Mouse (Mus musculus): ENCODE measurements around the gene Shd. TPM values are rescaled to one million over a fixed set of nuclear protein-coding genes. Genes with fewer than 3 reads are reported as not detected.

The Shd gene
- total RNA-seq, 2 experiments from 2014 or later, result 0.49 to 0.92 TPM

DNA sequence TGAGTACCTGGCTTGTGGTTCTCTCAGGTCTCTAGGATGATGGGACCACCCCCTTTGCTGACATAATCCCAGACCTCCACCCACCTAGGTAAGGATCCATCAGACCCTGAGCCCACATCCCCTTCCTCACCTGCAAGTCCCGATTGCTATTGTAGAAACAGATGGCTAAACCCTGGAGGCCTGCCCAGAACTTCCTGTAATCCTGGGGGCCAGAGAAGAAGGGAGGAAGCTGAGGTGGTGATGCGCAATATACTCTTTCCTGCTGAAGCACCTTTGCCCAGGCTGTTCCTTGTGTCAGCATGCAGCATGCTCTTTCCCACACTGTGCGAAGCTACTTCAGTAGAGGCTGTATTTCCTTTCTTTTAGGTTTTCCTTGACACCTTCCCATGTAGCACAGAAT is 32.7 kb downstream of the Shd start:
- intact Hi-C loops (cut with DNase I), result no loop called here
- DNase-seq (ENCODE audit: low spot score), result no peak

DNA sequence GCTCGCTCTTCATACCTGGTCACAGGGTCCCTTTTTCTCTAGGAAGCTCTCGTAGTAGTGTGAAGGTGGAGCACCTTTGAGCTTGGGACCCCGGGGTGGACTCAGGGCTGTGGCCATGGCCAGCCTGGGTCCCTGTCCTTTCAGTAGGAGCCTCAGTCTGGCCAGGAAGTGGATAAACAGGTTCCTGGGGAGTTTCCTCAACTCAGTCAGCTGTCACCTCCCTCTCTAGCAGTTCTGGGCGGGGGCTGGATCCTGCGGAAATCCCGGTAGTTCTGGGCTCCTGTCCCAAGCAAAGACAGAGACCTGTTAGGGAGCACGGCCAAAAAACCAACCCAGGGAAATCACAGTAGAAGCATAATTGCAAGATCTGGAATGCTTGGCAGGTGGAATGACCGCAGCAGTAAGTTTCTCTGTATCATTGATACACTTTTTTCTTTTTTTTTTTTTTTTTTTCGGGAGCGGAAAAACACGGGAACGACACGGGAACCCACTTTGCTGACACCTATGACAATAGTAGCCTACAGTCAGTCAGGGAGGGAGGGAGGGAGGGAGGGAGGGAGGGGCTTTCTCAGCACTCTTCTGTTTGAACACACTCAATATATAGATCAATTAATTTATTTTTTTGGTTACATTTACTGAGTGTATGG is 35.3 kb downstream of the Shd start, which contains the start of the genes Stap2 and Mpnd:
Stap2 (minus strand) TSS at position 170 of the 647 bp plus-strand sequence.
Mpnd (plus strand) TSS at position 297 of the 647 bp plus-strand sequence.
- intact Hi-C loops (cut with DNase I), result no loop called here
- peak; percentile 67 for DNase-seq (ENCODE audit: low spot score)

DNA sequence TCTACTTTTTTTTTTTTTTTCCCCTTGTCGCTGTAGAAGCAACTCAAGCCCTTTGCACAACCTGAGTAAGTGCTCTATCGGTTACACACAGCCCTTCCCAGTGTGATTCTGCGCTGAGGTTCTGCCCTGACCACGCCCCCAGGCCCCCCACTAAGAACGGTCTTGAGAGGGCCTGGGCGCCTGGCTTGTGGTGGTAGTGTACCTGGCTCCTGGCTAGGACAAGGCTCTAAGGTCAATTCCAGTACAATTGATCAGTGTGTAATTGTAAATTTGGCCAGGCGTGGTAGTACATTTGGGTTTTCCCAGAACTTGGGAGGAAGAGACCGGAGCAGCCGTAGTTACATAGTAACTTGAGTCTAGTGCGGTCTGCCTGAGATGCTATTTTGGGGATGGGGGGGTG is 36.7 kb downstream of the Shd start:
- DNase-seq (ENCODE audit: low spot score), result no peak
- intact Hi-C loops (cut with DNase I), result no loop called here

DNA sequence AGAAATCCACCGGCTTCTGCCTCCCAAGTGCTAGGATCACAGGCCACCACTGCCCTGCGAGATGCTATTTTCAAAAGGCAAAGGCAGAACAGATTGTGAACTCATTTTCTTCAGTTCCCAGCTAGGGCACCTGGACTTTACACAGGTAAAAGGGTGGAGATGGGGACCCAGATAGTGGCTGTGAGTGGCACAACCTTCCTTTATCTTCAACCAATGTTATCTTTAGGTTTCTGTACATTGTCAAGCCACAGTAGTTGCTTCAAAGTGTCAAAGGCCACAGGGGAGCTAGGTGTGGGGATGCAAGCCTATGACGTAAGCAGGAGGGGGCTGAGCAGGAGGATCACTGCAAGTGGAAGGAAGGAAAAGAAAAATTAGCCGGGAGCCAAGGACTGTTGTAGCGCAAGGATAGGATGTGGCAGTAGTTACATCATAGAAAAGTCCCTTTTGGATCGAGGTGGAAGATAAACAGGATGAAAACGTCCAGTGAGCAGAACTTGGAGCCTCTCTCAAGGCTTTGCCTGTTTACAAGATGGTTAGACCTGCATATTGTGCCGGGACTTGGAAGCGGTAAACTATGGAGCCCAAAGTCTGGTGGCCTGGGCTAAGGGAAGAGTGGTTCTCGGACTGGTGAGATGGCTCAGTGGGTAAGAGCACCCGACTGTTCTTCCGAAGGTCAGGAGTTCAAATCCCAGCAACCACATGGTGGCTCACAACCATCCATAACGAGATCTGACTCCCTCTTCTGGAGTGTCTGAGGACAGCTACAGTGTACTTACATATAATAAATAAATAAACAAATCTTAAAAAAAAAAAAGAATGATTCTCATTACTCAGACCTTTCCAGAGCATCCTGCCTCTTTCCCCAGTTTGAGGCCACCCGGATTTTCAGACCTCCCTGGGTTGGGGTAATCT is 37.4 kb downstream of the Shd start:
- DNase-seq (ENCODE audit: low spot score), result no peak
- intact Hi-C loops (cut with DNase I), result no loop called here

DNA sequence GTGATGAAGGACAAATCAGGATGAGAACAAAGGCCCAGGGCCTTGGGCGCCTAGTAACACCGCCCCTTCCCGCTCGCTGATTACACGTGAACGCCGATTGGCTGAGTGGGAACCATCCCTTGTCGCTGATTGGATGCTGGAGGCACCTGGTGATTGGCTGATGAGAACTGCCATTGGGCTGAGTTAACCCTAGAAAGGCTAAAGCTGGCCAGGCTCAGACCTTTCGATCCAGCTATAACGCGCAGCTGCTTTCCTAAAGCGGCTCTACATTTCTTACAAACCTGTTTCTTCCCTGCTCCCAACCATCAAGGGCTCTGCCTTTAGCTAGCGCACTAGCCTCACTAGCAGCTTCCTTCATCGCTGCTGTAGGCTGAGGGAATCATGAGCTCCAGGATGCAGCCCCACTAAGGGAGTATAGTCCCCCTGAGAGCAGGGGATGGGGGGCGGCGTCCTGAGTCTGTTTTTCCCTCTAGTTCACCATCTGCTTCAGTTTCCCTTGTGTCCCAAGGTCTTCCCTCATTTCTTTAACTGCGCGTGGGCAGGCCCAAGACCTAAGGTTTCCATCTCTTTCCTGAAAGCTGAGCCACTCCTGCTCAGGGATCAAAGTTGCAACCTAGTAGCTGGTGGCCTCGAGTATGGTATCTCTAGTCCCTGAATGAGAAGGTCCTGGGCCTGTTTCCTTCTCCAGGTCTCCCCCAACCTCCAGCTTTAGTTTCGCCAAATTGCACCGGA is 38.3 kb downstream of the Shd start:
- intact Hi-C loops (cut with DNase I), result no loop called here
- DNase-seq (ENCODE audit: low spot score), result peak; percentile 91

DNA sequence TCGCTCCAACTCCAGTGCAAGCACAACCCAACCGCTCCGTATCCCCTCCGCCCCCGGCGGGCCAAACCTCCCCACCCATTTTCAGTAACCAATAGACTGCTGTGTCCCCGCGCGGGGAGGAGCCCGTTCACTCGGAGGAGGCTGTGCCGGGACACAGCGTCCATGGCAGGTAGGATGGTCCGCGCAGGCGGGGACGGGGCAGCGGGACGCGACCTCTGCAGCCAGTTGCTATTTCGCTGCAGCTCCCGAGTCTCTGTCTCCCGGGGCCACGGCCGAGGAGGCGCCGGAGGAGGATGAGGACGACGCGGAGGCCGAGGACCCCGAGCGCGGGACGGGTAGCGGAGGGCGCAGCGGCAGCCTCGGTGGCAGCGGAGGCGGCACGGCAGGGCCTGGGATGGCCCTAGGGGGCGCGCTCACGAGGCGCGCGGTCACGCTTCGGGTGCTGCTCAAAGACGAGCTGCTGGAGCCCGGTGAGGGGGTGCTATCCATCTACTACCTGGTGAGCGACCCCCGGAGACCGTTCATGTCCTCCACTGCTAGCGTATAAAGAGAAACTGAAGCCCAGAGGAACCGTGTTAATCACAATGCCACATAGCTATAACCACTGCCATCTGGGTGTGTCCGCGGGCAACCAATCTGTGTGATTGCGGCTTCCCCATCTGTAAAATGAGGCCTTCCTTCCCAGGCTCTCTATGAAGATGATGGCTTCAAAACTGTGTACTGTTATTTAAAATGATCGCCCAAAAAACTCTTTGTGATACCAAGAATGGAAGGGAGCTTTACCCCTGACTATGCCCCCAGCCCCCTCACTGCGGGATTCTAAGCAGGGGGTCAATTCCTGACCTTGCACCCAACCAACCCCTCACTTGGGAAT is 39.1 kb downstream of the Shd start:
- intact Hi-C loops (cut with DNase I), result no loop called here
- DNase-seq (ENCODE audit: low spot score), result peak; percentile 88

DNA sequence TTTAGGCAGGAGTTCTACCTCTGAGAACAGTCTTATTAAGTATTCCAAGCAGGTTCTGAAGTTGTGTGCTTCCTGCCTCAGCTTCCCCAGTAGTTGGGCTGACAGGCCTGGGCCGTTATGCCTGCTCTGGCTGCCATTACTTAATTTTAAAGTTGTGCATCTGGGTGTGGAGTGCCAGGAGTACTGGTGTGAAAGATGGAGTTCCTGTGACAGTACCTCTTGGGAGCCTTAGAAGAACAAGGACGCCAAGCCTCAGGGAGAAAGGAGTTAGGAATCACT is 39.6 kb downstream of the Shd start:
- DNase-seq (ENCODE audit: low spot score), result no peak
- intact Hi-C loops (cut with DNase I), result loop anchor here (1.0 to 2.0 kb wide), 2 partner anchors 33 to 52 kb away; no protein-coding TSS in a partner anchor

DNA sequence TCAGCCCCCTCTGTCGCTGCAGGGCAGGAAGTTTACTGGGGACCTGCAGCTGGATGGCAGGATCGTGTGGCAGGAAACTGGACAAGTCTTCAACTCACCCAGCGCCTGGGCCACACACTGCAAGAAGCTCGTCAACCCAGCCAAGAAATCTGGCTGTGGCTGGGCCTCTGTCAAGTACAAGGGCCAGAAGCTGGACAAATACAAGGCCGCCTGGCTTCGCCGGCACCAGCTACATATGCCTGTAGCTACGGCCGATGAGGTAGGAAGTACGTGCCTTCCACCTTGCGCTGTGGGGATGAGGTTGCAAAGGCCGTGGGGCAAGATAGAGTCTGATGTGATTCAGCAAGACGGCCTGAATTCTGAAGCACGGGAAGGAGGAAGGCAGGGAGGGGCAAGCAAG is 40.0 kb downstream of the Shd start:
- intact Hi-C loops (cut with DNase I), result loop anchor here (1.0 to 2.0 kb wide), 2 partner anchors 33 to 52 kb away; no protein-coding TSS in a partner anchor
- no peak for DNase-seq (ENCODE audit: low spot score)

DNA sequence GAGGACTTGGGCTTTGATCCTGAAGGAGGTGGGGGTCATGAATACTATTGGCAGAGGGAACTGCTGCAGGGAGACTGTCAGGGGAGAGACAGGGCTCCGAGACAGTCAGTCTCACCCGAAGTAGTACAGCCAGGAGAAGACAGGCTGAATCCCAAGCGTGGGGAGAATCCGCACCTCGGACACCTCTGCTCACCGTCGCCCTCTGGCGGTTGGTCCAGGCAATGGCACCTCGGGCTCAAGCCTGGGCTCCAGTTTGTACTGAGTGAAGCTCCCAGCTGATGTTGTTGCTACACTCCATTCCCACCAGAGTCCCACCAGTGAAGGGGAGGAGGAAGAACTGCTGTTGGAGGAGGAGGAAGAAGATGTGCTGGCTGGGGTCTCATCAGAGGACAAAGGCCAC is 40.4 kb downstream of the Shd start:
- intact Hi-C loops (cut with DNase I), result loop anchor here (1.0 to 2.0 kb wide), 3 partner anchors 25 to 52 kb away; no protein-coding TSS in a partner anchor
- DNase-seq (ENCODE audit: low spot score), result no peak

DNA sequence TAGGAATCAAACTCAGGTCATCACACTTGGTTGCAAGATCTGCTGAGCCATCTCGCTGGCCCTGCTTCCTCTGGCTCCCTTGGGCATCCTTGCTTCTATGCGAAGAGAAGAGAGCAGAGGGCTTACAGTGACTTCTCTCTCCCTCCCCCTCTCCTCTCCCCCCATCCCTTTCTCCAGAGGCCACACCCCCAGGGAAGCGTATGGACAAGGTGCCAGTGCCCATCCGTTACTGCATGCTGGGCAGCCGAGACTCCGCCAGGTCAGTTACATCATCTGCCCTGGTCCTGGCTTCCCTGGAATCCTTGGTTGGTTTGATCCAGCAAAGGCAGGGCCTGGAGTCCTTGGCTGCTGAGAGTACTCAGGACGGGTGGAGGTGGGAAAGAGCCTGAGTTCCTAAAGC is 41.2 kb downstream of the Shd start:
- DNase-seq (ENCODE audit: low spot score), result no peak
- intact Hi-C loops (cut with DNase I), result loop anchor here (1.0 to 2.0 kb wide), 2 partner anchors 24 to 35 kb away; no protein-coding TSS in a partner anchor

DNA sequence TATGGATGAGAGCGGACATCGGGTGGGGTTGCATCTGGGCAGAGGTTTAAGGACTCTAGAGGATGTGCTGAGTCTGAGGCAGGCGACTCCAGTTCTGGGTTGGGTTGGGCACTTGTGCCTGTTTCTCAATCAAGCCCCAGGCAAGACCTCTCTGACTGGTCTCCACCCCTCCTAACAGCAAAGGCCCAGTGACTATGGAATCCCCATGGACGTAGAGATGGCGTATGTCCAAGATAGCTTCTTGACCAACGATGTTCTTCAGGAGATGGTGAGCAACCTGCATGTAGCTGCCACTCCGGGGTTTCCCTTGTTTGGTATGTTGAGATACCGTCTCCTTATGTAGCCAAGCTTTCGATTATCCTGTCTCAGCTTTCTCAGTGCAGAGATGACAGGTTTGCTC is 45.0 kb downstream of the Shd start:
- intact Hi-C loops (cut with DNase I), result no loop called here
- no peak for DNase-seq (ENCODE audit: low spot score)

DNA sequence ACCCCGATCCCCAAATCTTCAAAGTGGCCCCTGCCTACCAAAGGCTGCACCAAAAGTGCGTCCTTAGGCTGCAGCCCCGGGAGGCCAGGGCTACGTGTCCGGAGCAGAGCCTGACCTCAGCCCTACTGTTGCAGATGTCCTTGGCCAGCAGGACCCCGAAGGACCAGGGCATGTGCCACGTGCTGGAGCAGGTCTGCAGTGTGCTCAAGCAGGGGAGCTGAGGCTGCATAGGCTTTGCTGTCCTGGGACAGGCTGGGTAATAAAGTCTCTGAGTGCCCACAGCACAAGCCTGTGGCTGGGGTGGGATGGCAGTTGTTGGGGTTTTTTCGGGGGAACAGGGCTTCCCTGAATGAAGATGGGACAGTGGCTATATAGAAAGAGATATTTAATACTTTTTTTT is 46.1 kb downstream of the Shd start:
- no peak for DNase-seq (ENCODE audit: low spot score)
- intact Hi-C loops (cut with DNase I), result no loop called here

DNA sequence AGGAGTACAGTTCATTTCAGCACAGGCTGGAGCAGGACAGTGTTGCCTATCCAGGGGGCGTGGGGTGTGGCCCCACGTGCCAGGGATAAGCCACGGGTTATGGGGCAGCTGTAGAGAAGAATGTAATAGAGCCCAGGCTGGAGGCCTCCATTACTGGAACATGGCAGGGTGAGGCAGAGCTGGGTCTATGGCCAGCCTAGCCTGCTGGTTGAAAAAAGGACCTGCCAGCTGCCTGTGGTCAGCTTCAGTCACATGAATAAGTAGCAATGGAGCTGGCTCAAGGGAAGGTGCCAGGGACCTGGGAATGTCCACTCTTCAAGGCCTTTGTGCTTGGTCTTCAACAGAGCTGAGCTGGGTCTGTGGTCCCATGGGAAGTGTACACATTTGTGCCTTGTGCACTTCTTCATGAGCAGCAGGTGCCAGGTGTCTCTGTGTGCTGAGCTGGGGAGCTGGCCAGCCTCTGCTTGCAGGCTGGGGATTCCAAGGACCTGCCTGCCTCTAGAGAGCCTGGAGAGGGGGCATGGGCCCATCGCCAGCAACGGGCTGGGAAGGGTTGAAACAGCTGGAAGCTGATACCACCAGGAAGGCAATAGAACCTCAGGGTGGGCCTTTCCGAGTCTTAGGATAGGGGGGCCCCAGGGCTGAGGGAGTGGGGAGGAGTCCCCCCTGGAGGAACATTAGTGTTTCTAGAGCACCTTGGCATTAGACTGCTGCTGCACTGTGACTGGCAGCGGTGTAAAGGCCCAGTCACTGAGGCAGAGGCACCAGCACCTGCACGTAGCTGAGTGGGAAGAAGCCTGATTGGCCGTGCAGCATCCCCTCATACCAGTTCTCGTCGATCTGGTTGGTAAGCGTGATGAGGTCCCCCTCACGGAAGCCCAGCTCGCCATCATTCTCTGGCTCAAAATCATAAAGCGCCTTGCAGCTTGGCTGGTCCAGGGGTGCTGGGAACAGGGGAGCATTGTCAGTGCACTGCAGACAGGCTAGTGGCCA is 46.8 kb downstream of the Shd start:
- intact Hi-C loops (cut with DNase I), result no loop called here
- no peak for DNase-seq (ENCODE audit: low spot score)

DNA sequence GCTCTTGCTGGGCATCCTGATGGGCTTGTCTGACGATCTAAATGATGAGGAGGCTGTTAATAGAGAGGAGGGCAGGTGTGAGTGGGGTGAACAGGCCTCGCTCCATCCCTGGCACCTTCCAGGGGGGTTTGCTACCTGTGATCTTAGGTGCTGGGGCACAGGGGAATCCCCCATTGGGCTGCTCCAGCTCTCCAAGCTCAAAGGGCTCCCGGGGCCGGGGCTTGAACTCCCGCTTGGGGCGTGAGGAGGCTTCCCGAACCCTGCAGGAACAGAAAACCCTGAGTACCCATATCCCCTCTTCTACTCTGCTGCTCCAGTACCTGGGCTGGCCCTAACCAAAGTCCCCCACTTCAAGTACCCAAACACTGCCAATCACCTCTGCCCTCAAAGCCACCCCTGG is 47.6 kb downstream of the Shd start:
- intact Hi-C loops (cut with DNase I), result no loop called here
- no peak for DNase-seq (ENCODE audit: low spot score)

DNA sequence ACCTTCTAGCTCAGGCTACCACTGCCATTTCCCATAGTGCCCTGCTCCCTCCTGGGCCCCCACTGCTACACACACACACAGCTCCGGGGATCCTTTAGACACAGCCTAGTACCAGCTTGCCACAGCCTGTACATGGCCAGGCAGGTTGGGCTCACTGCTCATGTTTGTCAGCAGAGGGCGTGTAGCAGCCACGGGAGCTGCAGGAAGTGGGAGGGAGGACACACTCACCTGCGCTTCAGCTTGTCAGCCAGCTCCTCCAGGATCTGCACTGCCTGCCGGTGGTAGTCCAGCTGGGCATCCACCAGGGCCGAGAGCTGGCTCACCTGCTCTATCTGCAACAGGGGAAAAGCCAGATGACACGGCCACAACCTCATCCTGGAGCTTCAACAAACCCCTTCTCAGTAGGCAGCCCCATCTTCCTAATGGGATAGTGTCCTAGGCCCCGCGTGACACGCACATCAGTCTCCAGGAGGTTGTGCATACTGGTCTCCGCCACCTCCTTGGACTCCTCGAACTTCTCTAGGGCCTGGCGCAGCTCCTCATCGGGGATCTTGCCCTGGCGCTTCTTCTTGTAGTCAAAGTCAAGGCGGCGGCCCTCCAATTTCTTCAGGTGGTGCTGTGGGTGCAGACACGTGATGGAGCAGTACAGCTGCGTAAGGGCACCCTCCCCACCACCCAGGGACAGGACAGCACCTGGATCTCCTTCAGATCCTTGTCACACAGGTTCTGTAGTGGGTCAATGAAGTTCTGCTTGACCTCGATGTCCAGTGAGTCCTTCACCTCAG is 48.3 kb downstream of the Shd start:
- intact Hi-C loops (cut with DNase I), result no loop called here
- no peak for DNase-seq (ENCODE audit: low spot score)

DNA sequence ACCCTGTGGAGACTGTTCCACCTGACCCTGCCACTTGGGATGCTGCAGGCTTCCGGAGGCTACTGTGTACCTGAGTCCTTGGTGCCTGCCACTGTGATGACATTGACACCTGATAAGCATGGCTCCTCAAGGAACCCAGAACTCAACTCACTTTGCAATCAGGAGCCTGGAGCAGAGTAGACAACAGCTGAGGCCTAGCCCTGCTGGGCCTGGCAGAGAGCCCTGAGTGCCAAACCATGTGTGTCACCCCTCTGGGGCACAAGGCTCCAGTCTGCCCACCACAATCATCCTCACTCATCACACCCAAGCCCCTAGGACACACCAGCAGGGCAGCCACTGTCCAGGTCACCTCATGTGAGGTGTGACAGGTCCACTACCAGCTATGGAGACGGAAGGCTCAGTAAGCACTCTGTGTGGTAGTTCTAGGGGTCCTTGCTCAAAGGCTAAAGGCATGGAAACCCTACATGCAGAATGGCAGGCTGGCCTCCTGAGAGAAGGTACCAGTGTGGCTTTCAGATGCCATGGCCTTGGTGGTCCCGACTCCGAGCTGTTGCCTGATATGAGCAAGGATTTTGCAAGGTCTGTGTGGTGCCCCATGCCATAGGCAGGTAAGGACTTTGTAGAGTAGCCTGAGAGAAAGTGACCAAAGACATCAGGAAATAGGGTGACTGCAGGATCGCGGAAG is 50.3 kb downstream of the Shd start:
- intact Hi-C loops (cut with DNase I), result no loop called here
- no peak for DNase-seq (ENCODE audit: low spot score)

All from heart, postnatal 25 days (tissue).